Mouse (Mus musculus) intestine, embryonic 15.5 days (tissue): ENCODE measurements around the gene Mmp19. TPM values are rescaled to one million over a fixed set of nuclear protein-coding genes. Genes with fewer than 3 reads are reported as not detected.

Experiments
- ATAC-seq: fragments of 200-750 bp; cut with Nextera tagmentation; 2 replicates; pipeline ENCODE4 v1.8.0; 2017; ENCODE audit warnings: moderate TSS enrichment, moderate library complexity
- H3K27ac ChIP-seq: fragments of 300-500 bp; sonication (generic); 2 replicates; pipeline ENCODE4 v1.5.1; 2015; ENCODE audit warnings: mild to moderate bottlenecking, inconsistent platforms
- H3K27me3 ChIP-seq: fragments of 300-500 bp; sonication (generic); replicated peaks from 2 replicates; pipeline ENCODE4 v1.6.1; 2015; ENCODE audit warnings: inconsistent platforms
- H3K36me3 ChIP-seq: fragments of 300-500 bp; sonication (generic); 2 replicates; pipeline ENCODE4 v1.6.1; 2015; ENCODE audit warnings: inconsistent platforms
- H3K4me1 ChIP-seq: fragments of 300-500 bp; sonication (generic); replicated peaks from 2 replicates; pipeline ENCODE4 v1.6.1; 2015; ENCODE audit warnings: inconsistent platforms
- H3K4me2 ChIP-seq: fragments of 300-500 bp; sonication (generic); replicated peaks from 2 replicates; pipeline ENCODE4 v1.6.1; 2015; ENCODE audit warnings: mild to moderate bottlenecking, inconsistent platforms
- H3K4me3 ChIP-seq: fragments of 300-500 bp; sonication (generic); replicated peaks from 2 replicates; pipeline ENCODE4 v1.5.1; 2015; ENCODE audit warnings: inconsistent platforms
- H3K9ac ChIP-seq: fragments of 300-500 bp; sonication (generic); 2 replicates; pipeline ENCODE4 v1.6.1; 2015; ENCODE audit warnings: inconsistent platforms
- H3K9me3 ChIP-seq: fragments of 300-500 bp; sonication (generic); 2 replicates; pipeline ENCODE4 v1.6.1; 2016; ENCODE audit warnings: inconsistent platforms
- WGBS: fragments of 180-500 bp; shearing (Covaris S2); methylation state at CpG from one replicate; pipeline ENCODE4 v1.1.7; 2015; 5-methylcytosine and 5-hydroxymethylcytosine counted together
- polyA plus RNA-seq: library from polyadenylated mRNA; unstranded; fragments of >200 nt; fragmentation: Nextera tagmentation; extraction: Ambion mirVana; gene quantifications from 2 replicates; pipeline ENCODE4 v1.2.1, GENCODE M21; 2015

Mmp19 gene
- polyA plus RNA-seq, 1 experiment from 2014 or later, result 0.60 TPM

DNA sequence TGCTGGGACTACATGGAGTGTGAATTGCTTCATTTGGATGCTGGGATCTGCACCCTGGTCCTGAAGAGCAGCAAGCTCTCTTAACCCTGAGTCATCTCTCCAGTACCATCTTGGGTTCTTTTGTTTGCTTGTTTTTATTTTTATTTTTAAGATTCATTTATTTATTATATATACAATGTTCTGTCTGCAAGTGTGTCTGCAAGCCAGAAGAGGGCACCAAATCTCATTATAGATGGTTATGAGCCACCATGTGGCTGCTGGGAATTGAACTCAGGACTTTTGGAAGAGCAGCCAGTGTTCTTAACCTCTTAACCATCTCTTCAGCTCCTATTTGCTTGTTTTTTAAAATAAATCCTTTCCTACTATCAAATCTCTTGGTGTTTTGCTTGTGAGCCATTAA is 46.7 kb downstream of the Mmp19 start:
- ATAC-seq, result no peak
- H3K4me3 ChIP-seq, result no peak overlapping the region
- peaks cover 16% of the 10 kb centered on the region for H3K36me3 ChIP-seq

DNA sequence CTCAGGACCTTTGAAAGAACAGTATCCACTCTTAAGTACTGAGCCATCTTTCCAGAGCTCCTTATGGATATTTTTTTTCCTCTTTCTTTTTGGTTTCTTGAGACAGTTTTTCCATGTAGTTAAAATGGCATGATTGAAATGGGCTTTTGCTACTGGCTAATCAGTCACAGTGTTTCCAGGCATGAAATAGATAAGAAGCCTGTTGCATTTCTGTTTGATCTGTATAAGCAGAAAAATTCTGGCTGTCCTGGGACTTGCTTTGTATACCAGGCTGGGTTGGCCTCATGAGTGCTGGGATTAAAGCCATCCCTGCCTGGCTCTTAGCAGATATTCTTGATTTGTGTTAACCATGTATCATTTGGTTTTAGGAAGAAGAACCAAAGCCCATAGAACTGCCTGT is 48.7 kb downstream of the Mmp19 start:
- Histone ChIP-seq H3K27ac (no peak overlapping the region), H3K36me3 (peaks cover 21% of the 10 kb centered on the region), H3K4me3 (no peak overlapping the region), H3K4me2 (no peak overlapping the region), H3K4me1 (no peaks in the 10 kb centered on the region), H3K9me3 (no peaks in the 10 kb centered on the region), H3K9ac (no peak overlapping the region), H3K27me3 (no peaks in the 10 kb centered on the region)
- no peak for ATAC-seq

More for the DNA sequence above, 46.7 kb downstream of the Mmp19 start:
- Histone ChIP-seq H3K9me3 (no peaks in the 10 kb centered on the region), H3K27me3 (no peaks in the 10 kb centered on the region), H3K4me2 (no peak overlapping the region), H3K27ac (no peak overlapping the region), H3K9ac (no peak overlapping the region), H3K4me1 (no peaks in the 10 kb centered on the region)

DNA sequence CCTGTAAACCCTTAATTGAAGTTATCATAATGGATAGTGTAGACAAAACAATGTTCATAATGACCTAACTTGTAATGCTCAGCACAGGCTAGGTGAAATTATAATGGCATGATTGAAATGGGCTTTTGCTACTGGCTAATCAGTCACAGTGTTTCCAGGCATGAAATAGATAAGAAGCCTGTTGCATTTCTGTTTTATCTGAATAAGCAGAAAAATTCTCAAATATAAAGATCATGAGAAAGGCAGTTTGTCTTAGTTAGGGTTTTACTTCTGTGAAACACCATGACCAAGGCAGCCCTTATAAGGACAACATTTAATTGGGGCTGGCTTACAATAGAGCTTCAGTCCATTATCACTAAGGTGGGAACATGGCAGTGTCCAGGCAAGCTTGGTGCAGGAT is 49.9 kb downstream of the Mmp19 start:
- Histone ChIP-seq H3K27ac (no peak overlapping the region), H3K9me3 (no peaks in the 10 kb centered on the region), H3K4me2 (no peak overlapping the region), H3K4me3 (no peak overlapping the region), H3K27me3 (no peaks in the 10 kb centered on the region), H3K4me1 (no peaks in the 10 kb centered on the region), H3K36me3 (peaks cover 21% of the 10 kb centered on the region), H3K9ac (no peak overlapping the region)
- no peak for ATAC-seq

DNA sequence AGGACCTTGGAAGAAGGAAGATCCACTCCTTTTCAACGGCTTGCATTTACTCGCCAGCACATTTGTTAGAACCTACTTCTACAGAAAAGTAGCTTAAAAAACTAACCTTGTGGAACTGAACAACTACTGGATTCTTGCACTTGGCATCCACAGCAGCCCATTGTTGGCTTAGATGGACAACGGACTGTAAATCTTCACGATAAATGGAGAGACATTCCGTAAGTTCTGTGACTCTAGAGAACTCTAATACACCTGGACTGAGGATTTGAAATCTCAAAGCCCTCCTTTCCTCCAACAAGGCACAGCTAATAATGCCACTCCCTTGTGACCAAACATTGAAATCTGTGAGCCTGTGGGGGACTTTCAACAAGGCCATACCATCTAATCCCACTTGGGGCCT is 52.5 kb downstream of the Mmp19 start:
- ATAC-seq, result no peak
- Histone ChIP-seq H3K4me1 (no peaks in the 10 kb centered on the region), H3K36me3 (peaks cover 25% of the 10 kb centered on the region), H3K4me3 (no peak overlapping the region), H3K27me3 (no peaks in the 10 kb centered on the region), H3K27ac (no peak overlapping the region), H3K9ac (no peak overlapping the region), H3K9me3 (no peaks in the 10 kb centered on the region), H3K4me2 (no peak overlapping the region)
- 87% methylated on average over 5 of the region's 5 CpGs for WGBS

DNA sequence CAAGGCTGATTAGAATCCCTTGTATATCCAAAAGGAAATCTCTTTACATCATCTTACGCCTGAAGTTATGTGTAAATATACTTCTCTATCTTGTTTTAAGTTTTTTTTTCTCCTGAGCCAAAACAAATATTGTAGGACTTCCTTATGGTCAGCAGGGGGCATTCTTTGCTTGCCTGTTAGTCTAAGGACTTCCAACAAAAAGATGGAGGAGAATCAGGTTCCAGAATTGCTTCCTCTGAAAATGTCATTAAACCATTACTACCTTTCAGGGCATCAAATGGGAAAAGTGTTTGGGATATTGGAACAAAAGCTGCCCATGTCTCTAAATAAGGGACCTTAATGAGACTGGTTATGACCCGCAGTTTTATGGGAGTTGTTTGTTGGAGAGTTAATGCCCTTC is 54.8 kb downstream of the Mmp19 start:
- H3K27me3 ChIP-seq, result no peaks in the 10 kb centered on the region
- no peaks in the 10 kb centered on the region for H3K9me3 ChIP-seq
- no peaks in the 10 kb centered on the region for H3K4me1 ChIP-seq
- H3K27ac ChIP-seq, result no peak overlapping the region
- no peak for ATAC-seq
- 58% methylated on average over 2 of the region's 2 CpGs for WGBS
- no peak overlapping the region for H3K4me2 ChIP-seq
- peaks cover 23% of the 10 kb centered on the region for H3K36me3 ChIP-seq
- no peak overlapping the region for H3K9ac ChIP-seq
- no peak overlapping the region for H3K4me3 ChIP-seq

DNA sequence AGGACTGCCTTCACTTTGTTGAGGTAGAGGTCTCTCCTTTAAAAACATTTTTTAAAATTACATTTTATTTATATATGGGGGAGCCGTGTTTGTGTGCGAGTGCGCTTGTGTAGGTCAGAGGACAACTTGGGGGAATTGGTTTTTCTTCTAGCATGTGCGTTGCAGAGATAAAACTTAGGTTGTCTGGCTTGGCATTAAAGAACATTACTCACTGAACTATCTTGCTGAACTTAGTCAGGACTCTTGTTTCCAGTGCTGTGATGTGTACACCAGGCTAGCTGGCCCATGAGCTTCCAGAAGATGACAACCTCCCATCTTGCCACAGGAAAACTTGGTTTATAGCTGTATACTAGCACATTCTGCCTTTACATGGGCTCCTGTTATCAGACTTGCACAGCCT is 56.0 kb downstream of the Mmp19 start:
- Histone ChIP-seq H3K4me1 (no peaks in the 10 kb centered on the region), H3K4me2 (no peak overlapping the region), H3K36me3 (peaks cover 17% of the 10 kb centered on the region), H3K9me3 (no peaks in the 10 kb centered on the region), H3K4me3 (no peak overlapping the region), H3K27ac (no peak overlapping the region), H3K27me3 (no peaks in the 10 kb centered on the region), H3K9ac (no peak overlapping the region)
- ATAC-seq, result no peak
- WGBS, result 91% methylated on average over 4 of the region's 4 CpGs

DNA sequence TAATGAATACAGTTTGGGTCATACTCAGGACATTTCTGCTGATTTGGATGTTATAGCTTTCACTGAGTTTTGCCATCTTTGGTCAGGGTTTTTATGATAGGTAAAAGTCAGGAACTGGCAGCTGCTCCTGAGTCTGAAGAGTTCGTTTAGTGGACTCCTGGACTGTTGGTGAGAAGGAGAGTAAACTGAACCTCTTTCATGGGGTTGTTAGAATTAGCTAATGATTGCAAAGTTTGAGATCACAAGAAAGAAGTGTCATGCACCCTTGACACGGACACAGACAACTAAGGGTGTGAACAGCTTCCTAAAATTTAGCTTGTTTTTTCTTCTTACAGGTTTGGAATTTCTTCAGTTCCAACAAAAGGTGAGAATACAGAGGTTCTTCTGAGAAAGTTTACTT is 57.7 kb downstream of the Mmp19 start:
- Histone ChIP-seq H3K27me3 (no peaks in the 10 kb centered on the region), H3K27ac (no peak overlapping the region), H3K9ac (no peak overlapping the region), H3K4me3 (no peak overlapping the region), H3K4me1 (no peaks in the 10 kb centered on the region), H3K36me3 (peaks cover 5% of the 10 kb centered on the region; the same call in 1 of the 2 replicates), H3K9me3 (no peaks in the 10 kb centered on the region), H3K4me2 (no peak overlapping the region)
- ATAC-seq, result no peak
- WGBS, result 57% methylated on average over 2 of the region's 2 CpGs

DNA sequence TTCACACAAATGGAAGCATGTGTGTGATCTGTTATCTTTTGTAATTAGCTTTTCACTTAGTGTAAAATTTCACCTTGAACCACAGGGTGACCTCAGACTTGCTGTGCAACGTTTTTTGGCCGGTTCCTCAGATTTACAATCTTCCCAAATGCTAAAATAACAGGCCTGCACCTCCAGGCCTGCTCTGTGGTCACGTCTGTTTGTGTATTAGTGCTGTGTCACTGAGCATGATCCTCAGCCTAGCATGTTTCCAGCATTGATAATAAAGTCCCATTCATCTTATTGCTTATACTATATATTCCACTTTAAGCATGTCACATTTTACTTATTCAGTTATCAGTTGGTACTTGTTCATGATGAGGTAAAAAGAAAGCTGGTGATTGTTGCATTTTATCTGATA is 59.6 kb downstream of the Mmp19 start:
- Histone ChIP-seq H3K4me1 (no peaks in the 10 kb centered on the region), H3K4me2 (no peak overlapping the region), H3K9ac (no peak overlapping the region), H3K9me3 (no peaks in the 10 kb centered on the region), H3K27ac (no peak overlapping the region), H3K27me3 (no peaks in the 10 kb centered on the region), H3K36me3 (peaks cover 5% of the 10 kb centered on the region; the same call in 1 of the 2 replicates), H3K4me3 (no peak overlapping the region)
- WGBS, result 65% methylated on average over 3 of the region's 3 CpGs
- no peak for ATAC-seq

Other genes starting within 250 kb of the Mmp19 start
- 14.5 and 15.2 TPM in 2 replicates for gene Zc3h10, start 243.1 kb upstream of the Mmp19 start, polyA plus RNA-seq
- gene Rpl41, start 241.6 kb upstream of the Mmp19 start, polyA plus RNA-seq, result 3,667 and 3,915 TPM in 2 replicates
- gene Pa2g4, start 224.9 kb upstream of the Mmp19 start, polyA plus RNA-seq, result 205 and 210 TPM in 2 replicates
- 30.5 and 31.5 TPM in 2 replicates for gene Erbb3, start 201.3 kb upstream of the Mmp19 start, polyA plus RNA-seq
- 693 and 768 TPM in 2 replicates for gene Rps26, start 164.2 kb upstream of the Mmp19 start, polyA plus RNA-seq
- gene Ikzf4, start 144.9 kb upstream of the Mmp19 start, polyA plus RNA-seq, result 1.9 and 2.2 TPM in 2 replicates
- gene Suox, start 116.8 kb upstream of the Mmp19 start, polyA plus RNA-seq, result 11.9 and 12.1 TPM in 2 replicates
- gene Rab5b, start 94.6 kb upstream of the Mmp19 start, polyA plus RNA-seq, result 59.0 and 60.5 TPM in 2 replicates
- gene Pmel, start 86.7 kb upstream of the Mmp19 start, polyA plus RNA-seq, result 1.0 and 1.1 TPM in 2 replicates
- 72.7 and 80.9 TPM in 2 replicates for gene Cdk2, start 85.9 kb upstream of the Mmp19 start, polyA plus RNA-seq
- 7.1 and 7.4 TPM in 2 replicates for gene Dgka, start 46.1 kb upstream of the Mmp19 start, polyA plus RNA-seq
- gene Pym1, start 43.0 kb upstream of the Mmp19 start, polyA plus RNA-seq, result 32.9 and 34.1 TPM in 2 replicates
- 44.6 and 47.6 TPM in 2 replicates for gene Dnajc14, start 13.2 kb downstream of the Mmp19 start, polyA plus RNA-seq
- gene Tmem198b, start 13.5 kb downstream of the Mmp19 start, polyA plus RNA-seq, result 11.2 and 12.7 TPM in 2 replicates
- 186 and 201 TPM in 2 replicates for gene Sarnp, start 26.4 kb downstream of the Mmp19 start, polyA plus RNA-seq
- 101 and 116 TPM in 2 replicates for gene Ormdl2, start 30.7 kb downstream of the Mmp19 start, polyA plus RNA-seq
- gene Gdf11, start 100.8 kb downstream of the Mmp19 start, polyA plus RNA-seq, result 3.5 and 3.9 TPM in 2 replicates
- 708 and 725 TPM in 2 replicates for gene Cd63, start 110.1 kb downstream of the Mmp19 start, polyA plus RNA-seq
- 11.7 and 12.0 TPM in 2 replicates for gene Rdh5, start 132.0 kb downstream of the Mmp19 start, polyA plus RNA-seq
- gene Bloc1s1, start 133.1 kb downstream of the Mmp19 start, polyA plus RNA-seq, result 194 and 203 TPM in 2 replicates
- 2.9 and 3.8 TPM in 2 replicates for gene Itga7, start 142.9 kb downstream of the Mmp19 start, polyA plus RNA-seq
- 12.0 and 12.3 TPM in 2 replicates for gene Mettl7b, start 170.1 kb downstream of the Mmp19 start, polyA plus RNA-seq
- not detected in 2 replicates for gene Olfr9, start 198.5 kb downstream of the Mmp19 start, polyA plus RNA-seq
- not detected in 2 replicates for gene Olfr763, start 219.9 kb downstream of the Mmp19 start, polyA plus RNA-seq
- not detected in 2 replicates for gene Olfr764-ps1, start 249.0 kb downstream of the Mmp19 start, polyA plus RNA-seq